Mouse (Mus musculus) megakaryocyte, adult 5-6 weeks (primary cell): ENCODE results near the gene Tom1l2. TPM values are rescaled to one million over a fixed set of nuclear protein-coding genes. Genes with fewer than 3 reads are reported as not detected.
A peak's percentile ranks its signal among the peaks of the same experiment; 100 is the strongest.

Experiments used
- ATAC-seq: 2 replicates; pipeline ENCODE4 v1.8.0; 2016; ENCODE audit warnings: mild to moderate bottlenecking, inconsistent platforms; ENCODE audit not compliant: poor library complexity, severe bottlenecking
- total RNA-seq, 2 experiments: library from RNA; stranded (forward) in 1 of 2; stranded (reverse) in 1 of 2; fragments of 153-499, 151-499 nt in 1 of 2; fragments of 221-1000, 200-1000 nt in 1 of 2; gene quantifications; 2 replicates each; pipeline versions ENCODE4 v1.2.3 to v1.2.4; 2015 to 2017

Tom1l2 gene
- total RNA-seq, 2 experiments from 2014 or later: 4.3 to 6.0 TPM

DNA sequence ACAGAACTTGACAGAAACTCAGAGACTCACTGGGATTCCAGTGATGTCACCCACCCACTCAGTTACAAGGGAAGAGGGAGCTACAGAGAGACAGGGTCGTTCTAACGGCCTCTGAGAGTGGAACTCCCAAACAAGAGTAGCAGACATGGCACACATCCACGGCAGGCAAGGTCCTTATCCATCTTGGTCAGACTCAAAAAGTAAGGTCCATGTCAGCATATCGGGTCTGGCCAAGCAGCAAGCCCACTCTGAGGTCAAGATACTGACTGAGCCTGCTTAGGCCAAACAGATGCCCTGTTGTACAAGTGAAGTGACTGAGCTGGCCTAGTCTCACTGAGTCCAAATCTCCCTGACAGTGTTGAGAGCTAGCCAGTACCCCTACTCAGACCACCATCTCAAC is 144.0 kb downstream of the Tom1l2 start:
- no peak for ATAC-seq

DNA sequence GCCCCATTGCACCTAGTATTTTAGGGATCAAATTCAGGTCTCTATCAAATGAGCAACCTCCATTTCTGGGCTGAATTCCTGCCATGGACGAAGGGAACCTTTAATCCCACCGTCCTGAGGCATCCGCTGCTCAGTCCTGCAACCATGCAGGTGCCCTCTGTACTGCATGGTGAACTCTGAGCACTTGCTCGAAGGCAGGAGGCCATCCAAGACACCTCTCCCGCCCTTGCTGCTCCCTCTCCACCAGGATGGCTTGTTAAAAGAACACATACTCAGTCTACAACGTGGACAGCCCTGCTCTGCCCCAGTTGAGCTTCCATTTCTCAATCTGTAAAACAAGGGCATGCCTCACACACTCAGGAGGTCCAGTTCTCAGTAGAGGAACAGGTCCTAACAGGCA is 144.5 kb downstream of the Tom1l2 start:
- no peak for ATAC-seq

DNA sequence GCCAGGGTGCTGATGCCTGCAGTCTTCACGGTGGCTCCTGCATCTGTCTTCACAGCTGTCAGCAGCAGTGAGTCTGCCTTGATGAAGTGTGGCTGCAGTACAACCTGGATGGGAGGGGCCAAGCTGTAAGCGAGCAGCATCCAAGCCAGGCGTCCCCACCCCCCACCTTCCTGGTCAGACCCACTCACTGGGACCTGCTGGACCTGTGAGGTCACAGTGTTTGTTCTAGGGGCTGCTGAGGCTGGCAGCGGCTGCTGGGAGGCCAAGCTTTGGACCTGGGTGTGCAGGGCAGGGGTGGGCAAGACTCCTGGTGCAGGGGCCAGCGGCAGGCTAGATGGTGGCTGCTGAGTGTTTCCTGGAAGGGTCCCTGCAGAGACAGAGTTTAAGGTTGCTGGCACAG is 146.5 kb downstream of the Tom1l2 start:
- no peak for ATAC-seq

DNA sequence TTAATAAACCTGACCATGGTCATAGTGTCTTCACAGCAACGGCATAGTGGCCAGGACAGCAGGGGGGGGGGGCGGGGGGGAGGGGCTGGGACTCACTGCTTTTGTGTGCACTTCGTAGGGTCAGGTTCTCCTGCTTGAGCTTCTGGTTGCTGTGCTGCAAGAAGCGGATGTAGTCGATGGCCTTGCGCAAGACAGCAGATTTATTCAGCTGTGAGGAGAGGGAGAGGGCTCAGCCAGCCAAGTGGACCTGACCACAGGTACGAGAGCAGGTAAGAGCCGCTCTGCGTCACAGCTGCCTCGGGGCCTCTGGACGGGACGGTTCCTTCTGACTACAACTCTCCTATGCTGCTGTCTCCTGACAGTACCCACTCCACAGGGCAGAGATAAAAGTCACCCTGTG is 147.7 kb downstream of the Tom1l2 start:
- ATAC-seq: peak; percentile 58

DNA sequence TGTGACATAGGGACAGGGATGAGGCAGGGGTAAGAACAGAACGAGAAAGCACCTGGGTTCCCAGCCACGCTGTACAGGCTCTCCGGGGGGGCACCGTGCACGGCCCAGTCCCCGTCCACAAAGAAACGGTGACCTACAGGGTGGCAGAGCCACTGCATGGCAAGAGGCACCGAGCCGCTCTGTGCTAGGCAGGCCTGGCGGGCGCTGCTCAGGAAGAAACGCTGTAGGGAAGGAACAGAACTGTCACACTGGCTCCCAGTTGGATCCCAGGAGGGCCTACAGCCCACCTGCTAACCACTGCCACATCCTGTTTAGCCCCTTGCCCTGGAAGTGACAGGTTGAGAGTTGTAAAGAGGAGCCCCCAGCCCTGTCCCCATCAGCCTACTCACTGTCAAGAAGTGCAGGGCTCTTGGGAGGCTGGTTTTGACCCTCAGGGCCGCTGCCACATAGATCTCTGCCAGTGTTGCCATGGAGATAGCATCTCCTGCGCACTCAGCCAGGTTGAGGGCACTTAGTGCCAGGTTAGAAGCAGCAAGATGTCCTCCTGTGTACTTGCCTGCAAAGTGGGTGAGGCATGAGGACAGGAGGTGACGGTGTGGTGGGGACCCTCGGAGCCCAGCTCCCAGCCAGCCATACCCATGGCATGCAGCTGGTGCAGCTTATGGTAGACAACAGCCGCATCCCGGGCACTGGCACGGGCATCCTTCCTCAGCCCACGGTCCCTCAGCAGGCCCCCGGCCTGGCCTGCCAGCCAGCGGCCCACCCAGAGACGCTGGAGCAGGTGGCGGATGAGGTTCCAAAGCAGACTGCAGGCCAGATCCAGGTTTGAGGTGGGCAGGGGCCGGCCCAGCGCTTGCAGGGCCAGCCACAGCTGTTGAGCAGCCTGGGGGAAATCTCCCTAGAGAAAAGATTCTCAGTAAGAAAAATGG is 149.7 kb downstream of the Tom1l2 start:
- no peak for ATAC-seq

DNA sequence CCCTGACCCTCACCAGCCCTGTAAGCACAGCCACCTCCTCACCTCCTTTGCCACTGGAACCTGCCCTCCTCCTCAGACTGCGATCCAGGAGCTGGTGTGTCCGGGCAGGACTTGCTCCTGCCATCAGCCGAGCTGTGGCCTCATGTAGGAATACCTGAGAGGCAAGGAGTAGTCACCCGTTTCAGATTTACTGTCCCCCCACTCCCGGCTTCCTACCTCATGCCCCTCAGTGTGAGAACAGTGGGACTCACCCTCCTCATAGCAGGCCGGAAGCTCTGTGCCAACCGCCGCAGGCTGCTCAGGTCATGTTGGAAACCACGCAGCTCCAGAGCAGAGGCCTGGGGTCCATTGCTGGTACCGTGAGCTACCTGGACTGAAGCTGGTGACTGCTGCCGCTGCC is 152.3 kb downstream of the Tom1l2 start:
- no peak for ATAC-seq

DNA sequence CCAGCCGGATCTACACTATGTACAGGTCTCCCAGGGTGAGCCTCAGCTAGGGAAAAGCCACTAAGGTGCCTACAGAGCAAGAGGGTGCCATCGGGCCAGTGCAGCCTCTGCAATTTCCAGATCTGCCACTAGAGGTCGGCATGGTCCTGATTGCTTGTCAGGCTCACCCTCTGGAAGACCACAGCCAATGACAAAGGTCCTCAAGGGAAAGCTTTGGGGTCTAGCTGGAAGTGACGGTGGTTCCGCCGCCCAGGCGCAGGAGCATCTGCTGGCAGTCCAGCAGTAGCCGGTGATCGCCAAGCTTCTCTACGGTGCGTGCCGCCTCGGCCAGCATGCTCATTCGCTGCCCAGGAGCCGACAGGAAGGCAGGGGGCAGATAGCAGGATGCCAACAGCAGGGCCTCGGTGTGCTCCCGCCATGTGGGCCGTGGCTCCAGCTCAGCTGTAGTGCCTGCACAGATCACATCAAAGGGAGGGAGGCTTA is 153.0 kb downstream of the Tom1l2 start:
- peak; percentile 86 for ATAC-seq

DNA sequence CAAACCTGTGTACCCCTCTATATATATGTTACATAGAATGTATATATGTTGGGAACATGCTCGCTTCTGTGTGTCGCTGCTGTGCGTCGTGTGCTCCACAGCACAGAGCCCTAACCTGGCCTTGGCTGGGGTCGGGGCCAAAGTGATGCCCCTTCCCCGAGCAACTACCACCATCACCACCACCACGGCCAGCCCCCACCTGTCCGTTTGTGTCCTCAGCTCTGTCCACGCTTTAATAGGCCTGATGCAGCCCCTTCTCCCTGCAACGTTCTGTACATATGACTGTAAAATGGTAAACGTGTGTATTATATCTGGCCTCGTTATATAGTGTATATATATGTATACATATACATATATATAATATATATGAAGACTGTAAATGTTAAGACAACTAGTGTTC is 154.1 kb downstream of the Tom1l2 start:
- ATAC-seq: no peak

DNA sequence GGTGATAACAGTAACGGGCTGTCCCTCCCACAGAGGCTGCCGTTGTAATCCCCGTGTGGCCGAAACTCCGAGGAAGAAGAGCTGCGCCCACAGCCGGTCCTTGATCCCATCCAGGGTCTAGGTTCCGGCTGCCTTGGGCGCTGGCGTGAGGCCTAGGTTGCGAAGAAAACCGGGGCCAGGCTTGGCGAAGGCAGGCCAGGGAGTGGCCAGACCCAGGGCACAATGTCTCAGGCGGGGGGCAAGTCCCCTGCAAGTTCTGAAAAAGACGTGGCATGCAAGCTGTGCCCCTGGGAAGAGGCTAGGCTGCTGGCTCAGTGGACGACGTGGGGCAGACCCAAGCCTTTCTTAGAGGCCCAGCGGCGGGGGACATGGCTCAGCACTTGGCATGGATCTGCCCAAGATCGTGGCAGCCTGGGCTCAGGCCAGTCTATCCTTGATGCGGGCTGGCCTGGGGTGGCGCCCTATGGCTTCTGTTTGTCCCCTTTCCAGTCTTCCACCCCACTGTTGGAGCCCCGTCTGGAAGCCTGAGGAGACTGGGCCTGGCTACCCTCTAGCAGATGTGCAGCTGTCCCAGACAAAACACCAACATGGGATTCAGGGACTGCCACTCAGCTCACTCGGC is 154.6 kb downstream of the Tom1l2 start:
- no peak for ATAC-seq

DNA sequence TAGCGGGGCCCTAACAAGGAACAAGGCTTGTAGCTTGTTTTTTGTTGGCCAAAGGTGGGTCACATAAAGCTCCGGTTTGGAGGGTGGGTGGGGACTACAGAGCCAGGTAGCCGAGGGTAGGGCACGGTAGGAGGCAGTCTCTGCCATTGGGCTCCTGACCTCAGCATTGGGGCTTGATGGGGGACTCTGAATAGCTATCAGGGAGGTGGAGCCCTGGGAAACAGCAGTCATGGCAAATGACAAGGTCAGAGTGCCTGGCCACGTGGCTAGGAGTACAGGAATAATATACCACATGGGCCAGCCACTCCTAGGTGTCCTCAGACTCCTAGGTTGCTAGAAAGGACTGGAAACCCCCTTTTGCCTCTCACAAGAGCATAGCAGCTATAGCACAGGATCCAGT is 156.4 kb downstream of the Tom1l2 start:
- no peak for ATAC-seq

DNA sequence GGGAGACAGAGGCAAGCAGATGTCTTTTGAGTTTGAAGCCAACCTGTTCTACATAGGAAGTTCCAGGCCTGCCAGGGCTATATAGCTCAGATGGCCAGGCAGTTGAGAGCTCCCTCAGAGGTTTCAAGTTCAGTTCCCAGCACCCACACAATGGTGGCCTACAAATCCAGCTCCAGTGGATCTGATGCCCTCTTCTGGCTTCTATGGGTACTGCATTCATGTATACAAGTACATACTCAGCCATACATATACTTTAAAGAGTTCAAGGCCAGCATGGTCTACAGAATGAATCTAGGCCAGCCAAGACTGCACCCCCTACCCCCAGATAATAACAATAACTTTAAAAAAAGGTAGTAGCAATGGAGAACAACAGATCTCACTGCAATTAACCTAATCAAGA is 157.6 kb downstream of the Tom1l2 start:
- ATAC-seq: no peak

DNA sequence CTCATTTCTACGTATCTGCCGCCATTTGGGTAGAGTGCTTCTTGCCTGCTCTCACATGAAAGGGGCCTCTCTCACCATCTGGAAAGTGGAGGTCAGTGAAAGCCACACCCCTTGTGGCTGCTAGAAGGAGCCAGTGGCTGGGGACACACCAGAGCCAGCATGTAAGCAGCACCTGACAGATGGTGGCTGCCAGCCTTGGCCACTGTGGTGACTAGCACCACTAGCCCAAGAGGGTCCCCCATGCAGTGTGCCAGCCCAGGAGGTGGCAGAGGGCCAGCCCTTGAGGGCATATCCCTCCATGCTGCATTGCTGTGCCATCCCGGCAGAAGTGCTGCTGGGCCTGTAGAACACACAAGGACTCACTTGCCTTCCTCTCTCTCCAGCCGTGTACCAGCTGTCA is 159.1 kb downstream of the Tom1l2 start:
- no peak for ATAC-seq

DNA sequence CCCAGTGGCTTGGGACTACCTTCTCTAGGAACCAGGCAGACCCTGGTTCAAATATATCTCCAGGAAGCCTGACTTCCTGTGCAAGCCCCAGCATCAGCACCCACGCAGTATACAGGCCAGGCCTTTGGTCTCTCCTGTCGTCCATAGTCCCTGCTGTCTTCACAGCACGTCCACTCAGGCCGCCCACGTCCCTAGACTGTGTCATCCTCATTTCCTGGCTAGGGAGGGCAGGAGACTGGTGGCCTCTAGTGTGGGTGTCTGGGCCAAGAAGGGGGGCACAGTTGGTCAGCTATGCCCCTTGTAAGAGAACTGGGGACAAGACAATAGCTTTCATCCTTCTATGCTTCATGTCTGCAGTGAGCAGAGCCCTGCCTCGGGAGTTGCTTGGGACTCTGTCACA is 160.2 kb downstream of the Tom1l2 start:
- ATAC-seq: no peak

DNA sequence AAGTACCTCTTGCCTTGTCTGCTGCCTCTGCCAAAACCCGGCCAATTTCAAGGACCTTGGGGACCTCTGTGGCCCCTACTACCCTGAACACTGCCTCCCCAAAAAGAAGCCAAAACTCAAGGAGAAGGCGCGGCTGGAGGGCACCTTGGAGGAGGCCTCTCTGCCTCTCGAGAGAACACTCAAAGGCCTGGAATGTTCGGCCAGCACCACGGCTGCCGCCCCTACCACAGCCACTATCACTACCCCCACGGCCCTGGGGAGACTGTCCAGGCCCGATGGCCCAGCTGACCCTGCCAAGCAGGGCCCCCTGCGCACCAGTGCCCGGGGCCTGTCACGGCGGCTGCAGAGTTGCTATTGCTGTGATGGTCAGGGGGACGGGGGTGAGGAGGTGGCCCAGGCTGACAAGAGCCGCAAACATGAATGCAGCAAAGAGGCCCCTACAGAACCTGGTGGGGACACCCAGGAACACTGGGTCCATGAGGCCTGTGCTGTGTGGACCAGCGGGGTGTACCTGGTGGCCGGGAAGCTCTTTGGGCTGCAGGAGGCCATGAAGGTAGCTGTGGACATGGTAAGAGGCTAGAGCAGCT is 162.6 kb downstream of the Tom1l2 start:
- ATAC-seq: no peak

DNA sequence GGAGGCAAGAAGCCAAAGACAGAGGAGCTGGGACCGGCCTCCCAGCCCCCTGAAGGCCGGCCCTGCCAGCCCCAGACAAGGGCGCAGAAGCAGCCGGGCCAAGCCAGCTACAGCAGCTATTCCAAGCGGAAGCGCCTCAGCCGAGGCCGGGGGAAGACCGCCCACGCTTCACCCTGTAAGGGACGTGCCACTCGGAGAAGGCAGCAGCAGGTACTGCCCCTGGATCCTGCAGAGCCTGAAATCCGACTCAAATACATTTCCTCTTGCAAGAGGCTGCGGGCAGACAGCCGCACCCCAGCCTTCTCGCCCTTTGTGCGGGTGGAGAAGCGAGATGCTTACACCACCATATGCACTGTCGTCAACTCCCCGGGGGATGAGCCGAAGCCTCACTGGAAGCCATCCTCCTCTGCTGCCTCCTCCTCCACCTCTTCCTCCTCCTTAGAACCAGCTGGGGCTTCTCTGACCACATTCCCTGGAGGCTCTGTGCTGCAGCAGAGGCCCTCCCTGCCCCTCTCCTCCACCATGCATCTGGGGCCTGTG is 163.1 kb downstream of the Tom1l2 start:
- no peak for ATAC-seq

DNA sequence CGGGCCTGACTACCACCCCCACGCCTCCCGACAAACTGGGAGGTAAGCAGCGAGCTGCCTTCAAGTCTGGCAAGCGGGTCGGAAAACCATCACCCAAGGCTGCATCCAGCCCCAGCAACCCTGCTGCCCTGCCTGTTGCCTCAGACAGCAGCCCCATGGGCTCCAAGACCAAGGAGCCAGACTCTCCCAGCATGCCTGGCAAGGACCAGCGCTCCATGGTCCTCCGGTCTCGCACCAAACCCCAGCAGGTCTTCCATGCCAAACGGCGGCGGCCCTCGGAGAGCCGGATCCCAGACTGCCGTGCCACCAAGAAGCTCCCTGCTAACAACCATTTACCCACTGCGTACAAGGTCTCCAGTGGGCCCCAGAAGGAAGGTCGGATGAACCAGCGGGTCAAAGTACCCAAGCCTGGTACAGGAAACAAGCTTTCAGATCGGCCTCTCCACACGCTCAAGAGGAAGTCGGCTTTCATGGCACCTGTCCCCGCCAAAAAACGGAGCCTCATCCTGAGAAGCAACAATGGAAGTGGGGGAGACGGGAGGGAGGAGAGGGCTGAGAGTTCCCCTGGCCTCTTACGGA is 164.3 kb downstream of the Tom1l2 start:
- no peak for ATAC-seq

DNA sequence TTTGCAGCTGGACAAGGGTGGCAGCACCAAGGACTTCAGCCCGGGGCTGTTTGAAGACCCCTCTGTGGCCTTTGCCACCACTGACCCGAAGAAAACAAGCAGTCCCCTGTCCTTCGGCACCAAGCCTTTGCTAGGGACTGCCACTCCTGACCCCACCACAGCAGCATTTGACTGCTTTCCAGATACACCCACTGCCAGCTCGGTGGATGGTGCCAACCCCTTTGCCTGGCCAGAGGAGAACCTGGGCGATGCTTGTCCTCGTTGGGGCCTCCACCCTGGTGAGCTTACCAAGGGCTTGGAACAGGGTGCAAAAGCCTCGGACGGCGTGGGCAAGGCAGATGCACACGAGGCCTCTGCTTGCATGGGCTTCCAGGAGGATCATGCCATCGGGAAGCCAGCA is 165.6 kb downstream of the Tom1l2 start:
- no peak for ATAC-seq

DNA sequence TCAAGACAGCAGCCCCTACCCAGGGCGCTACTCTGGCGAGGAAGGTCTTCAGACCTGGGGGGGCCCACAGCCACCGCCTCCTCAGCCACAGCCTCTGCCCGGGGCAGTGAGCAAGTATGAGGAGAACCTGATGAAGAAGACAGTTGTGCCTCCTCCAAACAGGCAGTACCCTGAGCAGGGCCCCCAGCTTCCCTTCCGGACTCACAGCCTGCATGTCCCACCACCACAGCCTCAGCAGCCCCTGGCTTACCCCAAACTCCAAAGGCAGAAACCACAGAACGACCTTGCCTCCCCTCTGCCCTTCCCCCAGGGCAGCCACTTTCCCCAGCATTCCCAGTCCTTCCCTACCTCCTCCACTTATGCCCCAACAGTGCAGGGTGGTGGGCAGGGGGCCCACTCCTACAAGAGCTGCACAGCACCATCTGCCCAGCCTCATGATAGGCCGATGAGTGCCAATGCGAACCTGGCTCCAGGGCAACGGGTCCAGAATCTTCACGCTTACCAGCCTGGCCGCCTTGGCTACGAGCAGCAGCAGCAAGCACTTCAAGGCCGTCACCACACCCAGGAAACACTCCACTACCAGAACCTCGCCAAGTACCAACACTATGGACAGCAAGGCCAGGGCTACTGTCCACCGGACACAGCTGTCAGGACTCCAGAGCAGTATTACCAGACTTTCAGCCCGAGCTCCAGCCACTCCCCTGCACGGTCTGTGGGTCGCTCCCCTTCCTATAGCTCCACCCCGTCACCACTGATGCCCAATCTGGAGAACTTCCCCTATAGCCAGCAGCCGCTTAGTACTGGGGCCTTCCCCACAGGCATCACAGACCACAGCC is 167.1 kb downstream of the Tom1l2 start:
- peak; percentile 97 for ATAC-seq

DNA sequence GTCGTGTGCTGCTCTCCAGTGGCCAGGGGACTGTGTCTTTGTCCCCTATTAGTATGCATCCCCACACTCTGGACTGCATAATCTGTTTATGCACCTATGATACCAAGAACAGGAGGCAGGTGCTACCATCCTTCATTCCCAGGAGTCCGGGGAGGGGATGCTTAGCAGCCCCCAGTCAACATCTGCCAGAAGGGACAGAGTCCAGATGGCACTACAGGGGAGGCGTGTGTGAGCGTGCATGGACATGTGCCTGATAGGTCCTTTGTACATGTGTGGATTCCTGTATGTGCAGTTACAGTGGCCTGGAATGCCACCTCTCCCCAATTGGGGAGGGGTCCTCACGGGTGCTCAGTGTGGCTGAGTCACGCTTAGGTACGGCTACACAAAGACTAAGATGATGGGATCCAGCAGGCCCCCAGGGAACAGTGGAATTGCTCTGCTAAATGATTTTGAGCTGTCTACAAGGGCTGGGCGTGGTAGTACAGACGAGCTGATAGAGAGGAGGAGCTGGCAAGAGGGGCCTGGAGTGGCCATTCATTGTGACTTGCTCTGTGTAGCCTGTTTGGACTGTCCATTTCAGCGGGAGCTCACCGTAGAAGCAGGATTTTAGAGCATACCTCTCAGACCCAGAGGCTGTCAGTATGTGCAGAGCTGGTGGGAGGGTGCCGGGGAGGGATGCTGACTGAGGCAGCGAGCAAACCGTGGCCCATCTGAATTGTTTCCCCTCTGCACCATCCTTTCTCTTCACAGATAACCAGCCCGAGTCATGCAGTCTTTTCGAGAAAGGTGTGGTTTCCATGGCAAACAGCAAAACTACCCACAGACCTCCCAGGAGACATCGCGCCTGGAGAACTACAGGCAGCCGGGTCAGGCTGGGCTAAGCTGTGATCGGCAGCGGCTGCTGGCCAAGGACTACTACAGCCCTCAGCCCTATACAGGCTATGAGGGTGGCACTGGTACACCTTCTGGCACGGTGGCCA is 168.1 kb downstream of the Tom1l2 start:
- no peak for ATAC-seq
